Mouse (Mus musculus) testis, adult 2 months (tissue): ENCODE data around the gene Thap11.

ENCODE experiments used
- CTCF ChIP-seq: fragments of 200-500 bp; IDR thresholded peaks from 2 replicates; pipeline ENCODE4 v1.5.1; 2012; ENCODE audit warnings: low read depth, mild to moderate bottlenecking, inconsistent platforms, low read length, moderate library complexity; ENCODE audit not compliant: control insufficient read depth, insufficient read depth, insufficient replicate concordance
- POLR2A ChIP-seq: fragments of 200-500 bp; IDR thresholded peaks from 2 replicates; pipeline ENCODE4 v1.6.1; 2012; ENCODE audit warnings: low read depth, mild to moderate bottlenecking, inconsistent platforms, low read length, moderate library complexity; ENCODE audit not compliant: control insufficient read depth

DNA sequence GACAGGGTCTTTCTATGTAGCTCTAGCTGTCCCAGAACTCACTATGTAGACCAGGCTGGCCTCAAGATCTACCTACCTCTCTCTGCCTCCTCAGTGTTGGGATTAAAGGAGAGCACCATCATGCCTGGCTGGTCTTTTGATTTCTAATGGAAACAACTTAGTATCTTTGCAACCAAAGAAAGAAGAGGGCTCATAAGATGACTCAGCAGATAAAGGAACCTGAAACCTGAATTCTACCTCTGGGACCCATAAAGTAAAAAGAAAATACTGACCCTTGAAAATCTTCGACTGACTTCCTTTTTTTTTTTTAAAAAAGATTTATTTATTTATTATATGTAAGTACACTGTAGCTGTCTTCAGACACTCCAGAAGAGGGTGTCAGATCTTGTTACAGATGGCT lies 49.0 kb upstream of the Thap11 start:
- TF ChIP-seq POLR2A (no peak), CTCF (no peak)
